Mouse (Mus musculus): Measurements from ENCODE around the gene Dennd2d.

- TF ChIP-seq POLR2A (IDR thresholded peaks at IDR 0.05; ENCODE audit: low read depth, low read length) (no peak), CTCF (IDR thresholded peaks at IDR 0.05; ENCODE audit: borderline replicate concordance, insufficient read depth, low read length) (no peak)
Measured at GRCm38 (mm10) chr3:106474210-106474609, 8.0 kb upstream of the Dennd2d start.
